Mouse (Mus musculus): ENCODE data around the gene Gsk3a. TPM values are rescaled to one million over a fixed set of nuclear protein-coding genes. Genes with fewer than 3 reads are reported as not detected.
A peak's percentile ranks its signal among the peaks of the same experiment; 100 is the strongest.

The Gsk3a gene
- total RNA-seq, 2 experiments from 2014 or later: 83.2 to 83.8 TPM

DNA sequence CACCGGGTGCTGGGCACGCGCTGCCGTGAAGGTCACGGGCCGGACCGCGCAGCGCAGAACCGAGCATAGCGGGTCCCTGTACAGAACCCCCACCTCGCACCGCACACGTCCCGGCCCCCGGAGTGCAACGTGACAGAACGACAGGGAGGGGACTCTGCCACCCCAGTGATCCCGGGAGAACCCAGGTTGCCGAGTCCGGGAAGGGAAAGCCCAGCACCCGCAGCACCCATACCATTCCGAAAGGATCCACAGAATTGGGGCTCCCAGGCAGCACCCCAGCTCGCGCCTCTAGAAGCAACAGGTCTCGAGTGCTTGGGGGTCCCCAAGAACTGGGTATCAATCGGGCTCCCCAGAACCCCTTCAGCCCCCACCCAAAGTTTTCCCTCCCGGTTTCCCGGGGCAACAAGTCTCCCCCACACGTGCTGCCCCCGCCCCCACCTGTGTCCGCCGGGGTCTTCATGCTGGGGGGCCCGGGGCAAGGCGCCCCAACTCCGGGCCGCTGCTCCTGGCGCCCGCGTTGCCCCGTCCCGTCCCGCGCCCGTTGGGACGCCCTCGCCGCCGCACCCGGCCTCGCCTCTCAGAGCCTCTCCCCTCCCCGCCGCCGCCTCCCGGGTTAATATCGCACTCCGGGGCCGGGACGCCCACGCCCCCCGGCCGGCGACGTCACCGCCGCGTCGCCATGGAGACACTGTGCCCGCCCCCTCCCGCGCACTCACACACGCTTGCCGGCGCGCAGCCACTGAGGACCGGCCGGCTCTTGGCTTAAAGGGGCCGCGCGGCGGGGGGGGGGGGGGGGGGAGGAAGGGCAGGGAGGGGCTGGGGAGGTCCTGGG lies 12.7 kb upstream of the Gsk3a start, which contains the start of gene Erf:
Gene Erf, minus strand, starts transcription at position 621 of the 832 bp plus-strand sequence.
- peak; percentile 92 for DNase-seq (ENCODE audit: low spot score)

DNA sequence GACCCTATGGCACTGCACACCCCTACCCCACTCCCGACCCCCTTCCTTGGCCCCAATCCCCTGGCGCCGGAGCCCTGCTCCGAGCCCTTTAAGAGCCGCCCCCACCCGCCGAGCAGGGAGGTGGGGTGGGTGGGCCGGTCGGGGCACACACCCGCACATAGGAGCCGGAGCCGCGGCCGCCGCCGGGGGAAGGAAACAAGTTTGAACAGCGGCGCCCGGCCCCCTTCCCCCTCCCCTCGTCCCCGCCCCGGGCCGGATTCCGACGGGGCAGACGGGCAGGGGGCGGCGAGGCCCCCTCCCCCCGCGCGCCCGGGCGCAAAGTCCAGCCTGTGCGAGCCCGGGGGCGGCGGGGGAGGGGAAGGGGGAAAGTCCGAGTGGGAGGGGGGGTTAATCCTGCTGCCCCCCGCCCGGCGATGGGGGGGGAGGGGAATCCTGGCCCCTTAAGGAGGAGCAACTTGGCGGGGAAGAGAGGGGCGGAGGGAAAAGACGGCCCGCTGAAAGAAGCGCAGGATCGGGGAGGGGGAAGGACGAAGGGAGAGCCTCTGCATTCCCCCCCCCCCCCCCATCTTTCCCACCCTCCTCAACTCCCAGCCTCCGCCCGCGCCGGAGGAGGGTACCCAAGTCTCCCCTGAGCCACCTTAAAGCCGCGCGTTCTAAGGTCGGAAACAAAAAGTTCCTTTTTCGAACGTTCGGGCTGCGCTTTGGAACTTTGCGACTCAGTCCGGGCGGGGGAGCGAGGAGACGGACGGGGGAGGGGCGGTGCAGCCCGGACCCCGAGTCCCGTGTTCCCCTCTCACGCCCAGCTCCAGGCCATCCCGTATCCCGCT lies 11.9 kb upstream of the Gsk3a start:
- peak; percentile 63 for DNase-seq (ENCODE audit: low spot score)

DNA sequence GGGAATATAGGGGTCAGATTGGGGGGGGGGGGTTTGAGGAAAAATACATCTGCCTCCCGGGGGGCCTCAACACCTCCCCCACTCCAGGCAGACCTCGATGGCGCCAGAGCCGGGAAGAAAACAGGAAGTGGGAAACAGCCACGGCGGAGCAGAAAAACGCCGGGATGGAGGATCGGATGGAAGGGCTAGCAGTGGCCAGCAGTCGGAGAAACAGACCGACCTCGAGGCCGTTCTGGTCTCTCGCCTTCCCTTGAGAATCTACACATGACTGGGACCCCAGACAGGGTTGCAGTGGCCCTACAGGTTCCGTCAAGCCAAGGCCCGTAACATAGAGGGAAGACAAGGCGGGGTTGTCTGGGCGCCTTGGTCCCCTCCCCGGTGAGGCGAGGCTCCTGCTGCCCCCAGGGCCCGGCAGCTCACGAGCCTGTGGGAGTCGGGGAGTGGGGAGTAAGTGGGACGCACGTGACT lies 11.2 kb upstream of the Gsk3a start:
- no peak for DNase-seq (ENCODE audit: low spot score)

DNA sequence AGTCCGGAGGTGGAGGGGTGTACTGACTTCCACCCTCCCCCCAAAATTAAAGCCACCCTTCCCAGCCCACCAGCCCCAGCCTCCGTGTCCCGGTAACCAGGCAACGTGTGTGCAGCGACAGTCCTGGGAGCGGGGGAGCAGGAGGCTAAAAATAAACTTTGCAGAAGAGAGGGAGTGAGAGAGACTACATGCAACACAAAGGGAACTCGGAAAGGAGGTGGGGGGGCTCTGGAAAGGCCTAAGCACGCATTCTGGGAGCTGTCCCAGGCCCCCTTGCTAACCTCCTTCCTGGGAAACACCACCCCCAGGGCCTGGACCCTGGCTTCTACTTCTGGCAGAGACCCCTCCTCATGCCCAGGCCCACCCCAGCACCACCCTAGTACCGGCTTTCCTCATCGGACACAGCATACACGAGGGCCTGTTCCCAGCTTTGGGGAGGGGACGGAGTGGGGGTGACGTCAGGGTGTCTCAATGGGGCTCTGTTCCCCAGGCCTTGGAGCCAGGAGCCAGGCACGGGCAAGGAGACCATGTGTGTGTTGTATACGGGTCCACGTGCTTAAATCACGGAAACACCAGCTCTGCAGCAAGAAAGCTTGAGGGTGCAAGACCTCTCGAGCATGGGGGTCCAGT lies 10.5 kb upstream of the Gsk3a start:
- DNase-seq (ENCODE audit: low spot score): no peak

DNA sequence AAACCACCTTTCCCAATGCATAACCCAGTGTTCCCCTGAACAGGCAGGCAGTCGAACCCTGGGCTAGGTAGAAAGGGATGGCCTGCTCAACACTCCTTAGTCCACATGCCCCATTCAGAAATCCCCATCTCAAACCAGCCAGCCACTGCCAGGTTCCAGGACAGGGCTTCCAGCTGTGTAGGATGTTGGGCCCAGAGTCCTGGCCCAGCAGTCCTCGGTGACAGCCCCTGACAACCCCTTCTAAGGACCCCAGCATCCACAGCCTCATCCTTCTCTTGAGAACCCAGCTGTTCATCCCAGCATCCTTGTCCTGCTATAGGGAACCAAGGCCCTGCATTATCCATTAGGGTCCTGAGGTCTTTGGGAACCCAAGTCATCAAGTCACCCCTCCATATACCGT lies 9.8 kb upstream of the Gsk3a start:
- no peak for DNase-seq (ENCODE audit: low spot score)

DNA sequence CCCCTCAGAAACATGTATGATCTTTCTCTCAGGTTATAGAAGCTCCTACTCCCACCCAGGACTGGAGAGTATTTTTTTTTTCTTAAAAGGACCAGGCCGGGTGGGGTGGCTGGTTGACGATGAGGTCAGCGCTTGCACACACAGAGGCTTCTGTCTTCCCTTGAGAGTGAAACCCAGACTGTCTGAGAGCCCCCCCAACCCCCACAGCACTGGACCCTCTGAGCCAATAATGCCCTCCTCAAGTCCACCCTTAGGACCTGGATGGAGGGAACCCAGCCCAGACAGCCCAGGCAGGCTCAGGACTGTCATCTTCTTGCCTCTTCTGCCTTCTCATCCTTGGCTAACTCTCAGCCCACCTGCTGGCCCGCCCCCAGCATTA lies 9.1 kb upstream of the Gsk3a start:
- DNase-seq (ENCODE audit: low spot score): no peak

DNA sequence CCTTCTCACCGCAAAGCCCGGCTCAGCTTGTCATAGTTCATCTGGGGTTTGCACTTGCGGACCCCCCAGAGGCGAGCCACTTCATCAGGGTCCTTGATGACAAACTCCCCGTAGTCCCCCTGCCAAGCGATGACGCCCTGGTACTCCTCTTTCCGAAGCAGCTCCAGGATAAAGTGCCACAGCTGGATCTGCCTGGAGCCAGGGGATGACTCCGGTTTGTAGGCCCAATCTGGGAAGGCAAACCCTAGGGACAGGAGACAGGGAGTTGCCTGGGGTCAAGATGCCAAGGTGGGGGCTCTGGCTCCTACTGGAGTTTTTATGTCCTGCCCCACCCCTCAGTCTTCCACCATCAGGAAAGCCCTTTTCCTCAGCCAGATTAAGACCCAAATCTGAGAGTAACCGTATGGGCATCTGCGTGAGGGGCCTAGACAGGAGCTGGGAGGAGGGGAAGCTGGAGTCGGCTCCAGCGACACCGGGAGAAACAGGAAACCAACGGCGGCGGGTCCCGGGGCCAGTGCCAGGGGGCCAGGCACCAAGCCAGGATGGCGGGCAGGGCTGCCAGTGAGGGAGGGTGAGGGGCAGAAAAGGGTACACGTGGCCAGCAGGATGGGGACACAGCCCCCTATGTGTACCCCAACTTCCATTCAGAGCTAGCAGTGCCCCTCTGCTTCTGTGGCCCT lies 8.6 kb upstream of the Gsk3a start:
- DNase-seq (ENCODE audit: low spot score): no peak

DNA sequence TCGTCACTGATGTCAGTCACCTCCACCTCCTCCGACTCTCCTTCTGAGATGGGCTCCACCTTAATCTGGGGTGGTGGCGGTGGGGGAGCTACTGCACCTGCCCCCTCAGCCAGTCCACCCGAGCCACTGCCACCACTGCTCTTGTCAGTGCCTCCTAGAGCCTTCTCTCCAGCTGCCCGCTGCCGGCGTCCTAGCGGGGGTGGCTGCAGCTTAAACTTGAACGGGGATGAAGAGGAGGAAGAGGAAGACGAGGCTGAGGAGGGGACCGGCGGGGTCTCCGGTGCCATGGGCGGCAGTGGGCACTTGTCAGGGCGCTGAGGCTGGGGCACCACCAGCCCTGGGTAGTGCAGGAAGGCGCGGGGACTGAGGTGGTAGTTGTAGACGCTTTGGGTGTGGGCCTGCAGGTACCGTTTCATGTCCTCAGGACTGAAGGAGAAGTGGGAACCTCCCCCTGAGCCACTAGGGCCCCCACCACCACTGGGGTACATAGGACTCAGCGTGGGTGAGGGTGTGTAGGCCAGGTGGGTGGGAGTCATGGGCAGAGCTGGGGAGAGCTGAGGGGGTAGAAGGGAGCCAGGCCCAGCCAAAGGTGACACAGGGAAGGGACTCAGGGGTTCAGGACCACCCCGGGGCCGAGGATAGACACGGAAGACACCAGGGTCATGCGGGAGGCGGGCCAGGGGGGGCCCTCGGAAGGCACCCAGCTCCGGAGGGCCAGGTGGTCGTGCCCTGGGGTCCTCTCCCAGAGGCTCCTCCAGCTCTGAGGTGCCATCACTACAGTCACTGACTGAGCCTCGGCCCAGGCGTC lies 7.1 kb upstream of the Gsk3a start:
- no peak for DNase-seq (ENCODE audit: low spot score)

DNA sequence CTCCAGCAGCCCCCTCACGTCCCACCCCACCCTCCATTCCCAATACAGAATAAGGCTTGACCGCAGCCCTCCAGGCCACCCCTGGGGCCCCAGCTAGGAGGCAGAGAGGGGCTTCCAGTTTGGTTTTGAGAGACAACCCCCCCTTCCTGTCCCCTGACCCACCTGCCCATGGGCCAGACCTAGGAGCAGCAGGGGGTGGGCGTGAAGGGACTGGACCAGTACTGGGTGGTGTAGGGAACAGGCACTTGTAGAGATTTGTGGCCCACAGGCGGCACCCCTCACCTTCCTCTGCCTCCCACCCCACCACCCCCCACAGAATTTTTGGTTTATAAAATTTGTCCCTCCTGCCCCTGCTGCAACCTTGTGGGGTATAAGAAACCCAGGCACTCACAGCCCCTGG lies 5.7 kb upstream of the Gsk3a start:
- DNase-seq (ENCODE audit: low spot score): no peak

DNA sequence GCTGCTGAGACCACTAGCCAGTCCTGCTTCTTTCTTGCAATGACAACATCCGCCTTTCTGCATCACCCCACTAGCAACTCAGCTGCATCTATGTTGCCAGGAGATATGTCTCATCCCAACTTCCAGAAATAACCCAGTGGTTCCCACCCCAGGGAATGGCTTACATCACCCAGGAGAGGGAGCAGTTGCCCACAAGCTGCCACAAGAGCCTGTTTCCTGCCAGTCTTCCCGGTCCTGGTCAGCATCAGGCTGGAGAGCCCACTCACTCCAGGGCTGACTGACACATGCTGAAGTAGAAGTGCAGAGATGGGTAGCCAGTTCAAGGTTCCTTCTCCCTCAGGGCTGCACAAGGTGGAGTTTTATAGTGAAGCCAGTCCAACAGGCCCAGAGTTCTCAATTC lies 3.4 kb upstream of the Gsk3a start:
- DNase-seq (ENCODE audit: low spot score): peak; percentile 48

DNA sequence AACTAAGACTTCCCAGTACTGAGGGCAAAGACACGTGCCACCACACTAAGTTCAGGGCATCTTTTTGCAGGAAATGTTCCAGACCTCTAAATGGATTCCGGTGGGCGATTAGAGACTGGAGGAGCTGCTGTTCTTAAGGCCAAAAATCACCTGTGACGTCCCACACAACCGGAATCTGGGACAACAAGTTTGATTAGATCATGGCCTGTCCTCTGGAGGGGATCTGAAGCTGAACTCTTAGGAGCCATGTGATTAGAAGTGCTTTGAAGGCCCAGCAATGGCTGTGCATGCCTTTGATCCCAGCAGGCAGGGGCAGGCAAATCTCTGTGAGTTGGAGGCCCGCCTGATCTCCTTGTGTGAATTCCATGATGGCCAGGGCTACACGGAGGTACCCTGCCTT lies 3.0 kb upstream of the Gsk3a start:
- no peak for DNase-seq (ENCODE audit: low spot score)

DNA sequence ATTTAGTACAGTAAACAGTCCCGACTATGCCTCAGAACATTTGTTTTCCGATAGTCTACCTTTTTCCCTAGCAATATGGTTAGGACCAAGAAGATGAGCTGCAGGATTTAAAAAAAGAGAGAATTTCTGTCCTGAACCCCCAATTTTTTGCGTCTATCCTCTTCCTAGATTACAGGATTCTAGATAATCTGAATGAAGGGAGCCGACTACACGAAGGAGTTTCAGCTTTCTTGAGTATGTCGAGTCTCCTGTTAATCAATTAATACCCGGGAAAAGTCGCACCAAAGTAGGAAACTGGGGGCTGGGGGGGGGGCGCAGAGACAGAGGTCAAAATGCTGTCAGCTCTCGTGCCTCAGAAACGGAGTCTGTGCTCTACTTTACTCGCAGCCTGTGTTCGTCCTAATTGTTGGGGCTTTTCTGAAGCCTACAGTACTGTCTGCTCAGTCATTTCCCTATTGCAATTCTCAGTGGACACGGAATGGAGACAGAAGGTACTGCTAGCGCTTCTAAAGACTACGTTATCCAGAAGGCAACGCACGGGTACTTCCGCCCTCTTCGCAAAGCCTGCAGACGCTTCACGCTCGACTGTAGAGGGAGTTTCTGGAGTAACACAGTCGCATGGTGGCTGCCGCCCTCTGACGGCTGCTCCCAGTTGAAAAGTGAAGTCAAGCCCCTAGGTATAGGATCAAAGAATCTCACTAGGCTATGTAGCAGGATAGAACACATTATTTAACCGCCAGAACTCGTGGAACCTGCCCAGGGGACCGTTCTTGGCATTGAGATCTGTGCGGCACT lies 1.4 kb upstream of the Gsk3a start:
- peak; percentile 90 for DNase-seq (ENCODE audit: low spot score)

DNA sequence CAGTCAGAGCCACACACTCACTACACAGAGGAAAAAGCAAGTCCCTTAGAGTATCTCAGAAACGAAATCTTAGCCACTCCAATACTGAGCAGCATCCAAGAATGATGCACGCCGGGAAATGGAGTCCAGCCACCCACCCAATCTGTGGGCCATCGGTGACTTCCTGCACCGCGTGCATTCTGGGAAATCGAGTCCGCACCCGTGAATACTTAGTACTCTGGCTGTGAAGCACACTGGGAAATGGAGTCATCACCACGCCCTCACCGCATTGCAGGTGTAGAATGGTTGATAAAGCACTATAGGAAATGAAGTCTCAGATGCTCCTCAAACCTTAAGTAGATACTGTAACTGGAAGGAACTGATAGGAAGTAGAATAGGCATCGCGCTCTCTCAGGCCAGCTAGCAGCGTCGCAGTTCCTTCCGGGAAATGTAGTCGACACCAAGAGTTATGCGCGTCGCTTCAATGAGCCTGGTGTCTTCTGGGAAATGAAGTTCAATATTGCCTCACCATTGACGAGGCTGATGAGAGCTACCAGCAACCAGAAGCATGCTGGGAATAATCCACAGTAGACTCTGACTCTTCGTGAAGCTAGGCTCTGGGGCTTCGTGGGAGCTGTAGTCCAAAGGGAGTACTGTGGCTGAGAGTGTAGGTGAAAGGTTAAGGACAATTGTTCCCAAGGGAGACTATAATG lies 510 bp upstream of the Gsk3a start:
- peak; percentile 93 for DNase-seq (ENCODE audit: low spot score)

DNA sequence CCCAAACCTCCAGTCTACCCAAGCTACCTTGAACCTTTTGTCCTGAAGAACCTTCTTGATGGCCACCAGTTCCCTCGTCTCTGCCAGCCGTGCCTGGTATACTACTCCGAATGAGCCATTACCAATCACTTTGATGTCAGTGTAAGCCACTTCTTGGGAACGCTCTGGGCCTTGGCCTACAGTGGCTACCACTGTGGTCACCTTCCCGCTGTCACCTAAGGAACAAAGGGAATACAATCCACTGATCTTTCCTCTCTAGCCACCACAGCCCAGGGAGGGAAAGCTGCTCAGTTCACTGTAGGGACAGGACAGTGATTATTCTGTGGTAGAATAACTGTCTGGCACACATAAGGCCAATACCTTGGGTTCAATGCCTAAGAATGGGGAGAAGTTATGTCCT lies 2.1 kb downstream of the Gsk3a start:
- DNase-seq (ENCODE audit: low spot score): no peak

DNA sequence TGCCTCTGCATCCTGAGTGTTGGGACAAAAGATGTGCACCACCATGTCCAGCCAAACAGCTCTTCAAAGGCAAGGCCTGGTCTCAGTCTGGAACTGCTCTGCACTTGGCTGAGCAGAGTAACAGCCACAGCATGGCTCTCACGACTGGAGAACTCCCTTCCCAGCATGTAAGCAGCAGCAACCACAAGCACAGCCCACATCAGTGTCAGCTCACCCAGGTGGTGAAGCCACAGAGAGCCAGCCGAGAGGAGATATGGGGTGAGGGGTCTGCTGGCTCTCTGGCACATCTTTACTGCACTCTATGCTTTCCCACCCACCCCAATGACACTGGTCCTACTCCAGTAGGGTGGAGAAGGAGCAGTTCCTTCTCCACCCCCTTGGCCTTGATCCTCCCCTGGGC lies 4.6 kb downstream of the Gsk3a start:
- DNase-seq (ENCODE audit: low spot score): no peak

DNA sequence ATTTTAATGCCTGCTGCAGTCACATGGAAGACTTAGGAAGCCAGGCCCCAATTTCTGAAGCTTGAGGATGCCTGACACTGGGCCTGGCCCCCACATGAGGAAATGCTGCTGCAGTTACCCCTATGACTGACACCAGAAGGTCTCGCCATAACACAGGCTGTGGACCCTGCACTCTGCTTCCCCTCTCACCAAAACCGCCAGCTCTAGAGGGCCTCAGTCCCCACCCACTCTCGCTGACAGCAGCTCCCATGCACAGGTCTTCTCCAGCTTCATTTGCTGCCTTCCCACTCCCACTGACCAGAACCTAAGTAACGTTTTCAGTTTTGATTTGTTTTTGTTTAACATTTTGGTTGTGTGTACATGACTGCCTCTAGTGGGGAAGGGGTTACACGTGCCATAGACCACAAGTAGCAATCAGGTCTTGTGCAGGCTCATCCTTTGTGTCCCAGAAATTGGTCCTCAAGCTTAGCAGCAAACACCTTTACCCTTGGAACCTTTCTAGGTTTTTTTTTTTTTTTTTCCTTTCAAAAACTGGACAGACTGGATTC lies 5.5 kb downstream of the Gsk3a start:
- no peak for DNase-seq (ENCODE audit: low spot score)

DNA sequence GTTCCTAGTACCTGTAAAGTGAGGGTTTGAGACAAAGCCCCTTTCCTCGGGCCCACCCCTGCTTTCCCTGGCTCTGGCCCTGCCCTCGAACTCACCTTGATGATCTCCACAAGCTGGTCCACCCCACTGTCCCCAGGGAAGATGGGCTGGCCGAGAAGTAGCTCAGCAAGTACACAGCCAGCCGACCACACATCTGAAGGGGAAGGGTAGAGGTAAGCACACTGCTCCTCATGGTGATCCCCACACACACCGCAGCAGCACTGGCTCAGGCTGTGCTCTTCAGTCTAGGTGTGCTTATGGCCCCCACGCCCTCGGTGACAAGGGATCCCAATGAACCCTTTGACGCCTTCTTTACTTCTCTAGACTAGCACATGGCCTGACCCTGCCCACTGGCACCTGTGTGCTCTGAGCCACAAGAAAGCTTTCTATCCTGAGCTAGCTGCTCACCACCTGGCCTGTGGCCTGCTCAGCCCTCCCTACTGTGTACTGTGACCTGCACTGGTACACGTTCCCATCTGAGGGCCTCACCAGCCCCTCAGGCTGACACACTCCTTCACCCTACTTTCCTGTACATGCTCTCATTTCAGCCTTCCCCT lies 6.9 kb downstream of the Gsk3a start:
- DNase-seq (ENCODE audit: low spot score): no peak

DNA sequence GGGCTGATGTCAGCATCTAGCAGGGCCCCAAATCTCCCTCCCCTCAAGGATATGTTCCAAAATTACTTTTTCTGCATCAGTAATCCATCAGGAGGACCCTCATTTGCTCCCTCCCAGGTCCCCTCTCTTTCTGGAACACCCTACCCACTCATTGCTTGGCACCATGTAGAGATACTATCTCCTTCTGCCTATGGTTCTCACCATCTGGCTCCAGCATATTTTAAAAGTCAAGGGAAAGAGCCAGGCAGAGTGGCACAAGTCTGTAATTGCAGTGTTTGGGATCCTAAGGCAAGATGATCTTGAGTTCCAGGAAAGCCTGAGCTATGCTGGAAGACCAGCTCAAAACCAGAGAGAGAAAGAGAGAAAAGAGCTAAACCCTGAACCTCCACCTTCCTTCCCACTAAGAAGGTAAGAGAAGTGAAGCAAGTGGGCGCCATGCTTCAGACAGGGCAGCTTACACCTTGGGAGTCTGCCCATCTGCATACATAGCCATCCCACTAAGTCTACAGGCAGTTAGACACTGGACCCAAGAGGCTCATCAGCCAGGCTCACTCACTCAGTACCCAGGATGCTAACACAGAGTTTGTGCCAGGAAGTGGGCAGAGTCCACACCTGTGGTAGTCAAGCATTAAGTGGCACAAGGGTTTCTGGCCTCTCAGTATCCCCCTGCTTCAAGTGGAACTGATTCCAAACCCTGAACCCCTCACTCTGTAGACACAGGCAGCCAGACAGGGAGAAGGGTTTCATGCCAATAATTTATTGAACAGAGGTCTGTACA lies 9.9 kb downstream of the Gsk3a start:
- no peak for DNase-seq (ENCODE audit: low spot score)

Measured in gastrocnemius, adult 18-20 months (tissue).